Comparison of ENCODE assay signal across 8 mouse cellular contexts in genomic region chr2:181188681-181189080, GRCm38 (mm10). TPM values are rescaled to one million over a fixed set of nuclear protein-coding genes. Genes with fewer than 3 reads are reported as not detected.
DNase-seq lines count a peak whose midpoint lies in the region; ATAC-seq and TF ChIP-seq lines count a peak whose summit lies in the region.

No protein-coding gene starts in this region.

- no peaks in the 10 kb centered on the region for H3K27me3 ChIP-seq in embryonic facial prominence, embryonic 13.5 days
- H3K27me3 ChIP-seq in hindbrain, embryonic 16.5 days (replicated peaks; ENCODE audit: control insufficient read depth, insufficient read depth, low read length) = no peaks in the 10 kb centered on the region
- H3K27me3 ChIP-seq in lung, embryonic 14.5 days (ENCODE audit: insufficient read depth, low read length) = no peaks in the 10 kb centered on the region

- no peak overlapping the region for H3K9ac ChIP-seq in embryonic facial prominence, embryonic 13.5 days
- H3K9ac ChIP-seq in hindbrain, embryonic 16.5 days (ENCODE audit: low read depth, low read length) = peak overlapping the region; percentile 35; the same call in 1 of the 2 replicates
- H3K9ac ChIP-seq in lung, embryonic 14.5 days = 0 out of 2 replicates have a peak overlapping the region, but pooled peaks have one; percentile 2

- 14% methylated on average over 2 of the region's 2 CpGs for WGBS in embryonic facial prominence, embryonic 13.5 days
- 84% methylated on average over 2 of the region's 2 CpGs for WGBS in hindbrain, embryonic 16.5 days
- 35% methylated on average over 2 of the region's 2 CpGs for WGBS in lung, embryonic 14.5 days

- peak overlapping the region; percentile 75 for H3K4me2 ChIP-seq in embryonic facial prominence, embryonic 13.5 days
- peak overlapping the region; percentile 72 for H3K4me2 ChIP-seq in hindbrain, embryonic 16.5 days (ENCODE audit: low read length)
- peak overlapping the region; percentile 85 for H3K4me2 ChIP-seq in lung, embryonic 14.5 days

- peak overlapping the region; percentile 73 for H3K4me3 ChIP-seq in embryonic facial prominence, embryonic 13.5 days
- H3K4me3 ChIP-seq in hindbrain, embryonic 16.5 days (ENCODE audit: low read length) = peak overlapping the region; percentile 15
- H3K4me3 ChIP-seq in lung, embryonic 14.5 days (ENCODE audit: low read depth, low read length) = peak overlapping the region; percentile 5; the same call in 1 of the 2 replicates

- H3K27ac ChIP-seq in embryonic facial prominence, embryonic 13.5 days = no peak overlapping the region
- H3K27ac ChIP-seq in hindbrain, embryonic 16.5 days (ENCODE audit: low read depth, low read length) = 0 out of 2 replicates have a peak overlapping the region, but pooled peaks have one; percentile 34
- no peak overlapping the region for H3K27ac ChIP-seq in lung, embryonic 14.5 days (ENCODE audit: low read depth)

- H3K36me3 ChIP-seq in embryonic facial prominence, embryonic 13.5 days = peaks cover 9% of the 10 kb centered on the region
- peaks cover 6% of the 10 kb centered on the region; the same call in 1 of the 2 replicates for H3K36me3 ChIP-seq in hindbrain, embryonic 16.5 days (ENCODE audit: control insufficient read depth, insufficient read depth, low read length)
- peaks cover 10% of the 10 kb centered on the region; the same call in 1 of the 2 replicates for H3K36me3 ChIP-seq in lung, embryonic 14.5 days (ENCODE audit: insufficient read depth)

- no peaks in the 10 kb centered on the region for H3K9me3 ChIP-seq in embryonic facial prominence, embryonic 13.5 days
- H3K9me3 ChIP-seq in hindbrain, embryonic 16.5 days (ENCODE audit: control insufficient read depth, low read length) = no peaks in the 10 kb centered on the region
- no peaks in the 10 kb centered on the region for H3K9me3 ChIP-seq in lung, embryonic 14.5 days (ENCODE audit: low read depth, low read length)

- DNase-seq in adrenal gland, postnatal 14 days = peak; percentile 32
- no peak for DNase-seq in adrenal gland, adult 8-10 months
- no peak for DNase-seq in lung, embryonic 14.5 days
- peak; percentile 27 for DNase-seq in spleen, adult 12 weeks (ENCODE audit: low spot score)
- DNase-seq in gastrocnemius, postnatal 10 days = no peak
- DNase-seq in cerebellum, adult 11-12 months = no peak

- ATAC-seq in embryonic facial prominence, embryonic 13.5 days (ENCODE audit: insufficient number of reproducible peaks, insufficient read depth, low FRiP score, low TSS enrichment, low read depth) = no peak
- ATAC-seq in hindbrain, embryonic 16.5 days = no peak
- no peak for ATAC-seq in lung, embryonic 14.5 days (ENCODE audit: insufficient read depth)

- H3K4me1 ChIP-seq in embryonic facial prominence, embryonic 13.5 days = peaks cover 9% of the 10 kb centered on the region
- peaks cover 8% of the 10 kb centered on the region for H3K4me1 ChIP-seq in hindbrain, embryonic 16.5 days (ENCODE audit: control insufficient read depth, insufficient read depth, low read depth, low read length)
- no peaks in the 10 kb centered on the region for H3K4me1 ChIP-seq in lung, embryonic 14.5 days (ENCODE audit: insufficient read depth)

- TF ChIP-seq CTCF in lung, embryonic 14.5 days (IDR thresholded peaks at IDR 0.05; ENCODE audit: low read depth) = no peak

RNA-seq across cellular contexts. Expression of gene Ppdpf, which starts 1.6 kb away (rescaled TPM):
- total RNA-seq in adrenal gland, postnatal 14 days (2021) = 95.5 and 98.6 TPM in 2 replicates
- total RNA-seq in adrenal gland, adult 8-10 months (2022) = 10 to 100 TPM; 66.8 to 74.0 (median 69.9) TPM
- 327 and 423 TPM in 2 replicates for polyA plus RNA-seq in embryonic facial prominence, embryonic 13.5 days (2015; fragmentation: Nextera tagmentation; extraction: Ambion mirVana)
- 380 and 389 TPM in 2 replicates for polyA plus RNA-seq in hindbrain, embryonic 16.5 days (2015; fragmentation: Nextera tagmentation; extraction: Ambion mirVana)
- 333 and 364 TPM in 2 replicates for polyA plus RNA-seq in lung, embryonic 14.5 days (2014; fragmentation: Nextera tagmentation; extraction: Ambion mirVana)
- total RNA-seq in gastrocnemius, postnatal 10 days (2021) = 10 to 100 TPM; 55.2 to 60.3 TPM

RNA-seq across cellular contexts. Expression of gene Ptk6, which starts 13.9 kb away (rescaled TPM):
- total RNA-seq in adrenal gland, postnatal 14 days (2021) = 0.11 TPM in 1 of 2 replicates, not detected in the other
- total RNA-seq in adrenal gland, adult 8-10 months (2022) = under 1 TPM in 3 of 4 experiments, not detected in 1; 0.10 to 0.40 (median 0.13) TPM
- polyA plus RNA-seq in embryonic facial prominence, embryonic 13.5 days (2015; fragmentation: Nextera tagmentation; extraction: Ambion mirVana) = 0.07 TPM in 1 of 2 replicates, not detected in the other
- polyA plus RNA-seq in hindbrain, embryonic 16.5 days (2015; fragmentation: Nextera tagmentation; extraction: Ambion mirVana) = not detected in 2 replicates
- polyA plus RNA-seq in lung, embryonic 14.5 days (2014; fragmentation: Nextera tagmentation; extraction: Ambion mirVana) = 0.12 TPM in 1 of 2 replicates, not detected in the other
- not detected for total RNA-seq in gastrocnemius, postnatal 10 days (2021)

RNA-seq across cellular contexts. Expression of gene Srms, which starts 24.3 kb away (rescaled TPM):
- 0.56 and 0.60 TPM in 2 replicates for total RNA-seq in adrenal gland, postnatal 14 days (2021)
- total RNA-seq in adrenal gland, adult 8-10 months (2022) = 1 to 10 TPM in 1 of 4 experiments, under 1 TPM in 3; 0.42 to 1.0 (median 0.67) TPM
- 0.14 TPM in 1 of 2 replicates, not detected in the other for polyA plus RNA-seq in embryonic facial prominence, embryonic 13.5 days (2015; fragmentation: Nextera tagmentation; extraction: Ambion mirVana)
- 0.21 and 0.35 TPM in 2 replicates for polyA plus RNA-seq in hindbrain, embryonic 16.5 days (2015; fragmentation: Nextera tagmentation; extraction: Ambion mirVana)
- 0.16 and 0.22 TPM in 2 replicates for polyA plus RNA-seq in lung, embryonic 14.5 days (2014; fragmentation: Nextera tagmentation; extraction: Ambion mirVana)
- under 1 TPM; 0.12 to 0.14 TPM for total RNA-seq in gastrocnemius, postnatal 10 days (2021)

RNA-seq across cellular contexts. Expression of gene Fndc11, which starts 31.1 kb away (rescaled TPM):
- not detected in 2 replicates for total RNA-seq in adrenal gland, postnatal 14 days (2021)
- total RNA-seq in adrenal gland, adult 8-10 months (2022) = under 1 TPM in 3 of 4 experiments, not detected in 1; 0.49 to 0.83 (median 0.58) TPM
- not detected in 2 replicates for polyA plus RNA-seq in embryonic facial prominence, embryonic 13.5 days (2015; fragmentation: Nextera tagmentation; extraction: Ambion mirVana)
- 0.26 TPM in 2 replicates for polyA plus RNA-seq in hindbrain, embryonic 16.5 days (2015; fragmentation: Nextera tagmentation; extraction: Ambion mirVana)
- polyA plus RNA-seq in lung, embryonic 14.5 days (2014; fragmentation: Nextera tagmentation; extraction: Ambion mirVana) = 0.21 and 0.27 TPM in 2 replicates
- not detected for total RNA-seq in gastrocnemius, postnatal 10 days (2021)

RNA-seq across cellular contexts. Expression of gene Eef1a2, which starts 31.9 kb away (rescaled TPM):
- total RNA-seq in adrenal gland, postnatal 14 days (2021) = 38.4 and 47.9 TPM in 2 replicates
- 10 to 100 TPM; 65.8 to 85.9 (median 68.2) TPM for total RNA-seq in adrenal gland, adult 8-10 months (2022)
- 0.20 TPM in 1 of 2 replicates, not detected in the other for polyA plus RNA-seq in embryonic facial prominence, embryonic 13.5 days (2015; fragmentation: Nextera tagmentation; extraction: Ambion mirVana)
- 5.4 and 9.7 TPM in 2 replicates for polyA plus RNA-seq in hindbrain, embryonic 16.5 days (2015; fragmentation: Nextera tagmentation; extraction: Ambion mirVana)
- 0.35 TPM in 1 of 2 replicates, not detected in the other for polyA plus RNA-seq in lung, embryonic 14.5 days (2014; fragmentation: Nextera tagmentation; extraction: Ambion mirVana)
- total RNA-seq in gastrocnemius, postnatal 10 days (2021) = 1,000 to 10,000 TPM; 1,498 to 1,682 TPM

Comparison
In these comparisons a context has a peak if more than half of its experiments do, and no peak if none do; other contexts are left out.
1. DNase-seq: peak in adrenal gland, postnatal 14 days (single experiment) and spleen, adult 12 weeks (single experiment); none in adrenal gland, adult 8-10 months (single experiment), lung, embryonic 14.5 days (single experiment), gastrocnemius, postnatal 10 days (single experiment) and cerebellum, adult 11-12 months (single experiment).
2. H3K4me3 ChIP-seq: peak in every context shown above with its lines; median percentile 73 in embryonic facial prominence, embryonic 13.5 days; 15 in hindbrain, embryonic 16.5 days; 5 in lung, embryonic 14.5 days.
3. Peak in every context shown above with its lines, with median percentiles within 50 percentile points of each other: H3K4me2 ChIP-seq.